ENCODE assay signal across 11 mouse cellular contexts in the genomic region with DNA sequence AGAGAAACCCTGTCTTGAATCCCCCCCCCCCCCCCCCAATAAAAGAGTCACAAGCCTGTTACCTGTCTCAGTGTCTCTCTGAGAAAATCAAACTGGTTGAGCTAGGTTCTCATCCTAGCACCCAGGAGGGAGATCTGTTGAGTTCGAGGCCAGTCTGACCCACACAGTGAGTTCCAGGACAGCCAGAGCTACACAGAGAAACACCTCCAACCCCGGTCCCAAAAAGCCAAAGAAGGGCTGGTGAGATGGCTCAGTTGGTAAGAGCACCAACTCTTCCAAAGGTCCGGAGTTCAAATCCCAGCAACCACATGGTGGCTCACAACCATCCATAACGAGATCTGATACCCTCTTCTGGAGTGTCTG. TPM values are rescaled to one million over a fixed set of nuclear protein-coding genes. Genes with fewer than 3 reads are reported as not detected.
DNase-seq lines count a peak whose midpoint lies in the region; ATAC-seq and TF ChIP-seq lines count a peak whose summit lies in the region.
"Had no signal": no experiment of that assay in that cellular context is flagged by ENCODE, and none has a peak within 500 bp of the region (broad histone marks: within the 10 kb centered on the region; RNA-seq: fewer than 3 reads in every experiment).

No protein-coding gene starts in this region.

- H3K79me2 ChIP-seq in myocyte (ENCODE audit: control insufficient read depth, insufficient read depth) = no peaks in the 10 kb centered on the region

- ATAC-seq in heart, embryonic 13.5 days (ENCODE audit: extremely low read depth, insufficient number of reproducible peaks, low FRiP score, low TSS enrichment) = no peak
- no peak for ATAC-seq in lung, postnatal 0 days
- peak; percentile 37 for ATAC-seq in intestine, embryonic 15.5 days

- no peak for TF ChIP-seq POLR2A in myocyte (IDR thresholded peaks at IDR 0.05; ENCODE audit: insufficient read length, low read depth)

- no peak for TF ChIP-seq CTCF in lung, postnatal 0 days (IDR thresholded peaks at IDR 0.05)

- peak overlapping the region; percentile 47; the same call in 1 of the 2 replicates for H3K4me3 ChIP-seq in heart, embryonic 13.5 days
- no peak overlapping the region for H3K4me3 ChIP-seq in lung, postnatal 0 days (ENCODE audit: low read depth, low read length)
- H3K4me3 ChIP-seq in intestine, embryonic 15.5 days (replicated peaks) = no peak overlapping the region
- H3K4me3 ChIP-seq in myocyte = no peak overlapping the region

- H3ac ChIP-seq in myocyte (ENCODE audit: control insufficient read depth, insufficient read length) = no peak overlapping the region

- peak overlapping the region; percentile 80 for H3K27ac ChIP-seq in heart, embryonic 13.5 days (replicated peaks)
- H3K27ac ChIP-seq in lung, postnatal 0 days (ENCODE audit: low read length) = peak overlapping the region; percentile 75
- peak overlapping the region; percentile 62; the same call in 1 of the 2 replicates for H3K27ac ChIP-seq in intestine, embryonic 15.5 days

- no peaks in the 10 kb centered on the region for H3K9me3 ChIP-seq in heart, embryonic 13.5 days
- H3K9me3 ChIP-seq in lung, postnatal 0 days (ENCODE audit: low read length) = no peaks in the 10 kb centered on the region
- H3K9me3 ChIP-seq in intestine, embryonic 15.5 days = no peaks in the 10 kb centered on the region

- peak overlapping the region; percentile 70 for H3K4me2 ChIP-seq in heart, embryonic 13.5 days
- peak overlapping the region; percentile 52; the same call in 1 of the 2 replicates for H3K4me2 ChIP-seq in lung, postnatal 0 days (replicated peaks; ENCODE audit: low read depth, low read length)
- H3K4me2 ChIP-seq in intestine, embryonic 15.5 days (replicated peaks) = peak overlapping the region; percentile 62
- H3K4me2 ChIP-seq in myocyte (ENCODE audit: low read depth) = peak overlapping the region; percentile 80

- no peak for TF ChIP-seq EP300 in lung, postnatal 0 days (IDR thresholded peaks at IDR 0.05)

- 52% methylated on average over 4 of the region's 4 CpGs for WGBS in heart, embryonic 13.5 days
- WGBS in lung, postnatal 0 days = 36% methylated on average over 4 of the region's 4 CpGs
- 59% methylated on average over 4 of the region's 4 CpGs for WGBS in intestine, embryonic 15.5 days

- peaks cover 5% of the 10 kb centered on the region; the same call in 1 of the 2 replicates for H3K4me1 ChIP-seq in heart, embryonic 13.5 days
- H3K4me1 ChIP-seq in lung, postnatal 0 days (ENCODE audit: insufficient read depth, low read depth, low read length) = no peaks in the 10 kb centered on the region
- H3K4me1 ChIP-seq in intestine, embryonic 15.5 days (replicated peaks) = no peaks in the 10 kb centered on the region

- H3K27me3 ChIP-seq in heart, embryonic 13.5 days (replicated peaks) = no peaks in the 10 kb centered on the region
- no peaks in the 10 kb centered on the region for H3K27me3 ChIP-seq in lung, postnatal 0 days (replicated peaks; ENCODE audit: insufficient read depth, low read length)
- no peaks in the 10 kb centered on the region for H3K27me3 ChIP-seq in intestine, embryonic 15.5 days (replicated peaks)
- H3K27me3 ChIP-seq in myocyte (ENCODE audit: control insufficient read depth, insufficient read depth, insufficient read length) = no peaks in the 10 kb centered on the region

- DNase-seq in heart, postnatal 4 days = no peak
- DNase-seq in lung, postnatal 0 days (ENCODE audit: low spot score) = no peak
- no peak for DNase-seq in lung, postnatal 4 days
- DNase-seq in left cerebral cortex, adult 8-10 months (ENCODE audit: low spot score in 2 of 2) = no peak
- no peak for DNase-seq in retina, postnatal 1 day
- DNase-seq: right cerebral cortex, postnatal 25 days; thymus, postnatal 36 days had no signal

- no peaks in the 10 kb centered on the region for H3K36me3 ChIP-seq in heart, embryonic 13.5 days
- H3K36me3 ChIP-seq in lung, postnatal 0 days (ENCODE audit: insufficient read depth, low read length) = no peaks in the 10 kb centered on the region
- no peaks in the 10 kb centered on the region for H3K36me3 ChIP-seq in intestine, embryonic 15.5 days
- no peaks in the 10 kb centered on the region for H3K36me3 ChIP-seq in myocyte (ENCODE audit: control insufficient read depth, insufficient read depth)

- peak overlapping the region; percentile 80 for H3K9ac ChIP-seq in heart, embryonic 13.5 days
- H3K9ac ChIP-seq in lung, postnatal 0 days (replicated peaks; ENCODE audit: low read depth) = peak overlapping the region; percentile 47; the same call in 1 of the 2 replicates
- no peak overlapping the region for H3K9ac ChIP-seq in intestine, embryonic 15.5 days

TF ChIP-seq in myocyte, 11 proteins besides CTCF, POLR2A, EP300 and RAD21:
- no peak for TF ChIP-seq CEBPB (IDR thresholded peaks at IDR 0.05; ENCODE audit: insufficient read depth, poor library complexity, severe bottlenecking)
- no peak for TF ChIP-seq SRF (IDR thresholded peaks at IDR 0.05; ENCODE audit: control insufficient read depth, insufficient read length, low read depth)
- no peak for TF ChIP-seq POLR2AphosphoS2 (IDR thresholded peaks at IDR 0.05; ENCODE audit: insufficient read length, low read depth)
- no peak for TF ChIP-seq MYOG (IDR thresholded peaks at IDR 0.05; ENCODE audit: control insufficient read depth in 1 of 3, insufficient read depth in 1 of 3, insufficient read length in 2 of 3, low read depth in 2 of 3)
- no peak for TF ChIP-seq TCF3 (IDR thresholded peaks at IDR 0.05; ENCODE audit: insufficient read length, low read depth)
- no peak for TF ChIP-seq E2F4 (IDR thresholded peaks at IDR 0.05; ENCODE audit: insufficient read depth)
- no peak for TF ChIP-seq REST (IDR thresholded peaks at IDR 0.05; ENCODE audit: insufficient read depth, insufficient read length)
- no peak for TF ChIP-seq MAX (IDR thresholded peaks at IDR 0.05; ENCODE audit: low read depth)
TF ChIP-seq in myocyte: peak in this region for 0.

RNA-seq across cellular contexts. Expression of gene Kif2c, which starts 20.5 kb away (rescaled TPM):
- polyA plus RNA-seq in heart, embryonic 13.5 days (2015; fragmentation: Nextera tagmentation; extraction: Ambion mirVana) = 42.0 and 44.2 TPM in 2 replicates
- 10 to 100 TPM; 17.7 to 19.7 TPM for total RNA-seq in heart, postnatal 4 days (2021)
- 2.0 and 3.0 TPM in 2 replicates for polyA plus RNA-seq in lung, postnatal 0 days (2015; fragmentation: Nextera tagmentation; extraction: Ambion mirVana)
- polyA plus RNA-seq in intestine, embryonic 15.5 days (2015; fragmentation: Nextera tagmentation; extraction: Ambion mirVana) = 37.7 and 48.7 TPM in 2 replicates
- 18.5 TPM for polyA plus RNA-seq in myocyte (2012; fragmentation: generic; extraction: Trizol)
- total RNA-seq in left cerebral cortex, adult 8-10 months (2022) = under 1 TPM in 3 of 4 experiments, not detected in 1; 0.15 to 0.42 (median 0.36) TPM

RNA-seq across cellular contexts. Expression of gene Rps8, which starts 46.9 kb away (rescaled TPM):
- polyA plus RNA-seq in heart, embryonic 13.5 days (2015; fragmentation: Nextera tagmentation; extraction: Ambion mirVana) = 616 and 654 TPM in 2 replicates
- 100 to 1,000 TPM; 952 to 961 TPM for total RNA-seq in heart, postnatal 4 days (2021)
- 633 and 681 TPM in 2 replicates for polyA plus RNA-seq in lung, postnatal 0 days (2015; fragmentation: Nextera tagmentation; extraction: Ambion mirVana)
- 1,027 and 1,033 TPM in 2 replicates for polyA plus RNA-seq in intestine, embryonic 15.5 days (2015; fragmentation: Nextera tagmentation; extraction: Ambion mirVana)
- polyA plus RNA-seq in myocyte (2012; fragmentation: generic; extraction: Trizol) = 3,907 TPM
- total RNA-seq in left cerebral cortex, adult 8-10 months (2022) = 100 to 1,000 TPM; 561 to 608 (median 588) TPM

RNA-seq across cellular contexts. Expression of gene Tmem53, which starts 48.8 kb away (rescaled TPM):
- polyA plus RNA-seq in heart, embryonic 13.5 days (2015; fragmentation: Nextera tagmentation; extraction: Ambion mirVana) = 25.0 and 28.5 TPM in 2 replicates
- 10 to 100 TPM; 25.5 to 27.1 TPM for total RNA-seq in heart, postnatal 4 days (2021)
- polyA plus RNA-seq in lung, postnatal 0 days (2015; fragmentation: Nextera tagmentation; extraction: Ambion mirVana) = 23.5 and 27.6 TPM in 2 replicates
- 9.5 and 11.7 TPM in 2 replicates for polyA plus RNA-seq in intestine, embryonic 15.5 days (2015; fragmentation: Nextera tagmentation; extraction: Ambion mirVana)
- polyA plus RNA-seq in myocyte (2012; fragmentation: generic; extraction: Trizol) = 12.7 TPM
- 1 to 10 TPM; 5.4 to 6.8 (median 6.1) TPM for total RNA-seq in left cerebral cortex, adult 8-10 months (2022)
- total RNA-seq: hematopoietic stem cell, adult 5-6 weeks had no signal

RNA-seq across cellular contexts. Expression of gene Armh1, which starts 49.0 kb away (rescaled TPM):
- 0.35 and 0.51 TPM in 2 replicates for polyA plus RNA-seq in heart, embryonic 13.5 days (2015; fragmentation: Nextera tagmentation; extraction: Ambion mirVana)
- total RNA-seq in heart, postnatal 4 days (2021) = under 1 TPM; 0.38 to 0.43 TPM
- 3.8 and 5.0 TPM in 2 replicates for polyA plus RNA-seq in lung, postnatal 0 days (2015; fragmentation: Nextera tagmentation; extraction: Ambion mirVana)
- polyA plus RNA-seq in intestine, embryonic 15.5 days (2015; fragmentation: Nextera tagmentation; extraction: Ambion mirVana) = 0.19 and 0.32 TPM in 2 replicates
- not detected for polyA plus RNA-seq in myocyte (2012; fragmentation: generic; extraction: Trizol)
- total RNA-seq in left cerebral cortex, adult 8-10 months (2022) = under 1 TPM; 0.32 to 0.91 (median 0.43) TPM
- total RNA-seq: hematopoietic stem cell, adult 5-6 weeks had no signal
